Mouse (Mus musculus) small intestine, adult 10 weeks (tissue): Measurements from ENCODE around the gene Otulin. TPM values are rescaled to one million over a fixed set of nuclear protein-coding genes. Genes with fewer than 3 reads are reported as not detected.

Experiments used
- polyA plus RNA-seq: library from polyadenylated mRNA; stranded (reverse); fragments of 350-450 nt; fragmentation: Illumina TruSeq; extraction: RNeasy Lipid Tissue Mini Kit (QIAGEN cat#74804); gene quantifications from one replicate; pipeline ENCODE4 v1.2.3, GENCODE M21; 2014; ENCODE audit warnings: low replicate concordance

Otulin gene
- polyA plus RNA-seq = 11.1 TPM

GRCm38 (mm10) chr15:27630601-27631383 lies at the start of gene Otulin:
Otulin (minus strand) TSS chr15:27630693.

Other genes starting within 250 kb of the Otulin start
- gene Ank, start 164.0 kb downstream of the Otulin start, polyA plus RNA-seq = 87.4 TPM
- 17.6 TPM for gene Otulinl, start 50.9 kb upstream of the Otulin start, polyA plus RNA-seq